Mouse (Mus musculus): ENCODE results near the gene Cpm. TPM values are rescaled to one million over a fixed set of nuclear protein-coding genes. Genes with fewer than 3 reads are reported as not detected.

Gene Cpm
- total and polyA plus RNA-seq, 3 experiments = 2.8 to 4.0 (median 3.5) TPM

DNA sequence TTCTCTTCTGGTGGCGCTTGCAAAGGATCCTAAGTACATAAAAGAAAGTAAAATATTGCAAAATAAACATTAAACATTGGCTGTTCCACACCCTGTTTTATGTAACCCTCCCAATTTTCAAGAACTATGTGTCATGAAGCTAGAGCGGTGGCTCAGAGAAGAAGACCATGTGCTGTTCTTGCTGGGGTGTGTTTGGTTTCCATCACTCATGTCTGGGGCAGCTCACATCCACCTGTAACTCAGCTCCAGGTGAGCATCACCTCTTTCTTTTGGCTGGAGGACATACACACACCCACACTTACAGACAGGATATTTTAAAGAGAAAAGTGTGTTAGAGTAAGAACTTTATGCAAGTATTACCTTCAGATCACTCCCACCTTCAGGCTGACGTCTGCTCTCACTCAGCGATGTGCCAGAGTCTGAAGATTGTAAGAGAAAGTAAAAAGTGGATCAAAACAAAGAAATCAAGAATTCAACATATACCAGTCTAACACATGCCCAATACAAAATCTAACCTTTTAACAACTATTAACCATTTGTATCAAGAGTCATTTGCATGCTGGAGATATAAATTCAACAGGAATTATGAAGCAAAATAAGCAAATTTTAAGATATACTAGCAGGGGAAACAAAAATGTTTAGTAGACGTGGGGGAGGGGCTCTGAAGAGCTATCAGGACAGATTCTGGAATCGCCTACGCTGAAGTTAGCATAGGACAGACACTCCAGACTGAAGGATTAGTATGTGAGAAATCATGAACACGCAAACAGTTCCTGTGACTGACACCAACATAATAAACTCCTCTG lies 66.9 kb downstream of the Cpm start:
- no peaks in the 10 kb centered on the region for H3K4me1 ChIP-seq (ENCODE audit: control insufficient read depth, insufficient read depth, low read length)
- no peaks in the 10 kb centered on the region for H3K27me3 ChIP-seq (ENCODE audit: control insufficient read depth, insufficient read depth, low read length)
- no peak for DNase-seq
- intact Hi-C loops (cut with DNase I) = loop anchor here (10.0 kb wide), 1 partner anchor 331 kb away; no protein-coding TSS in a partner anchor
- H3K4me3 ChIP-seq = no peak overlapping the region
- H3K27ac ChIP-seq = no peak overlapping the region
- peaks cover 20% of the 10 kb centered on the region for H3K36me3 ChIP-seq (ENCODE audit: control insufficient read depth, insufficient read depth, low read length)
- no peak overlapping the region for H3K9ac ChIP-seq (ENCODE audit: low read depth, low read length)
- no peaks in the 10 kb centered on the region for H3K79me2 ChIP-seq (replicated peaks; ENCODE audit: control insufficient read depth, insufficient read depth, low read length)
- TF ChIP-seq EP300 (IDR thresholded peaks at IDR 0.05; ENCODE audit: insufficient read depth, low read depth, low read length) (no peak), POLR2A (IDR thresholded peaks at IDR 0.05; ENCODE audit: insufficient read depth, low read depth, low read length) (no peak), CTCF (IDR thresholded peaks at IDR 0.05) (no peak)
- 88% methylated on average over 8 of the region's 8 CpGs for WGBS

DNA sequence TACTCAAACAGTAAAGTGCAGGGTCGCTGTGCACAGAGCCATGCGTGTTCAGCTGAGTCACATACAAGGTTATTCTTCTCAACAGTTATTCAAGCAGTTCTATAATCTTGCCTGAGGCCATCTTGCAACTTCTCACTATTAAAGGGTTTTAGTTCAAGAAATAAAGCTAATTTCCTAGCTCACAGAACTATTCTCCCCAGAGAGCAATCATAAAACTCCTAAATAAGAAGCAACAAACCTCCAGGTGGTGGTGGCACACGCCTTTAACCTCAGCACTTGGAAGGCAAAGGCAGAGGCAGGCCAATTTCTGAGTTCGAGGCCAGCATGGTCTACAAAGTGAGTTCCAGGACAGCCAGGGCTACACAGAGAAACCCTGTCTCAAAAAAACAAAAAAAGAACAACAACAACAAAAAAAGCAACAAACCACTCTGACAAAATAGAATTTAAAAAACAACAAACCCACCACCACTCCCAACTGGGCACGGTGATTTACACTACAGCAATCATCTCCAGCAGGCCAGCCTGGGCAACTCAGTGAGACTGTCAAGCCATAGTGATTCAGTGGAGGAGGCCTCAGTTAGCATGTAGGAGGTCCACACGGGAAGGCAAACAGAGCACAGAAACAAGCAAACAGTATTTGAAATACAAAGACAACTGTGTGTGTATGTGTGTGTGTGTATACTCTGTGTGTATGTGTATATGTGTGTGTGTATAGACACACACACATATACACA lies 67.7 kb downstream of the Cpm start:
- Histone ChIP-seq H3K27me3 (ENCODE audit: control insufficient read depth, insufficient read depth, low read length) (no peaks in the 10 kb centered on the region), H3K36me3 (ENCODE audit: control insufficient read depth, insufficient read depth, low read length) (peaks cover 20% of the 10 kb centered on the region), H3K4me3 (no peak overlapping the region), H3K4me1 (ENCODE audit: control insufficient read depth, insufficient read depth, low read length) (no peaks in the 10 kb centered on the region), H3K9ac (ENCODE audit: low read depth, low read length) (no peak overlapping the region), H3K27ac (no peak overlapping the region), H3K79me2 (replicated peaks; ENCODE audit: control insufficient read depth, insufficient read depth, low read length) (0 out of 2 replicates have a peak, but pooled peaks cover 2% of the 10 kb centered on the region)
- WGBS = 91% methylated on average over 6 of the region's 6 CpGs
- DNase-seq = no peak
- intact Hi-C loops (cut with DNase I) = loop anchor here (10.0 kb wide), 1 partner anchor 332 kb away; no protein-coding TSS in a partner anchor
- TF ChIP-seq CTCF (IDR thresholded peaks at IDR 0.05) (no peak), POLR2A (IDR thresholded peaks at IDR 0.05; ENCODE audit: insufficient read depth, low read depth, low read length) (no peak), EP300 (IDR thresholded peaks at IDR 0.05; ENCODE audit: insufficient read depth, low read depth, low read length) (no peak)

DNA sequence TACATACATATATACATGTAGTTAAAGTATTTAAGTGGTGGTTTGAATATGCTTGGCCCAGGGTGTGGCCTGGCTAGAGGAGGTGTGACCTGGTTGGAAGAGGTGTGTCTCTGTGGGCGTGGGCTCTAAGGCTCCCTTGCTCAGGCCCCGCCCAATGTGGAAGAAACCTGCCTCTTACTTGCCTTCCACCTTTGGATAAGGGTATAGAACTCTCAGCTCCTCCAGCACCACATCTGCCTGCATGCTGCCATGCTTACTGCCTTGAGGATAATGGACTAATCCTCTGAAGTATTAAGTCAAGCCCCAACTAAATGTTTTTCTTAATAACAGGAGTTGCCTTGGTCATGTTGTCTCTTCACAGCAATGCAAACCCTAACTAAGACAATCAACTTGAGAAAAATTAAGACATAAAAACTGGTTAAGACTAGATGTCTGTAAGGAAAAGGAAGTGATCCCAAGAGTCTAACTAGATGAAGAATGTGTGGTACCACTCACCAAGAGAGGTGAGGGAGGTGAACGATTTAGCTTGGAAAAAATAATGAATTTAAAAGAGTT lies 68.3 kb downstream of the Cpm start:
- no peak for DNase-seq
- intact Hi-C loops (cut with DNase I) = loop anchor here (10.0 kb wide), 1 partner anchor 333 kb away; no protein-coding TSS in a partner anchor
- Histone ChIP-seq H3K79me2 (replicated peaks; ENCODE audit: control insufficient read depth, insufficient read depth, low read length) (0 out of 2 replicates have a peak, but pooled peaks cover 2% of the 10 kb centered on the region), H3K36me3 (ENCODE audit: control insufficient read depth, insufficient read depth, low read length) (peaks cover 20% of the 10 kb centered on the region), H3K27ac (no peak overlapping the region), H3K4me3 (no peak overlapping the region), H3K27me3 (ENCODE audit: control insufficient read depth, insufficient read depth, low read length) (no peaks in the 10 kb centered on the region), H3K4me1 (ENCODE audit: control insufficient read depth, insufficient read depth, low read length) (no peaks in the 10 kb centered on the region), H3K9ac (ENCODE audit: low read depth, low read length) (no peak overlapping the region)
- TF ChIP-seq CTCF (IDR thresholded peaks at IDR 0.05) (no peak), POLR2A (IDR thresholded peaks at IDR 0.05; ENCODE audit: insufficient read depth, low read depth, low read length) (no peak)
- WGBS = 95% methylated on average over 3 of the region's 3 CpGs

GRCm38 (mm10) chr10:117698313-117699138 lies 69.2 kb downstream of the Cpm start:
- no peak for DNase-seq
- Histone ChIP-seq H3K27ac (no peak overlapping the region), H3K4me1 (ENCODE audit: control insufficient read depth, insufficient read depth, low read length) (no peaks in the 10 kb centered on the region), H3K79me2 (replicated peaks; ENCODE audit: control insufficient read depth, insufficient read depth, low read length) (0 out of 2 replicates have a peak, but pooled peaks cover 3% of the 10 kb centered on the region), H3K9ac (ENCODE audit: low read depth, low read length) (no peak overlapping the region), H3K27me3 (ENCODE audit: control insufficient read depth, insufficient read depth, low read length) (no peaks in the 10 kb centered on the region), H3K4me3 (no peak overlapping the region), H3K36me3 (ENCODE audit: control insufficient read depth, insufficient read depth, low read length) (peaks cover 27% of the 10 kb centered on the region)
- WGBS = 96% methylated on average over 10 of the region's 10 CpGs
- TF ChIP-seq EP300 (IDR thresholded peaks at IDR 0.05; ENCODE audit: insufficient read depth, low read depth, low read length) (no peak), CTCF (IDR thresholded peaks at IDR 0.05) (no peak), POLR2A (IDR thresholded peaks at IDR 0.05; ENCODE audit: insufficient read depth, low read depth, low read length) (no peak)
- intact Hi-C loops (cut with DNase I) = loop anchor here (10.0 kb wide), 1 partner anchor 334 kb away; no protein-coding TSS in a partner anchor

GRCm38 (mm10) chr10:117699914-117700313 lies 70.6 kb downstream of the Cpm start:
- peaks cover 25% of the 10 kb centered on the region for H3K36me3 ChIP-seq (ENCODE audit: control insufficient read depth, insufficient read depth, low read length)
- no peaks in the 10 kb centered on the region for H3K4me1 ChIP-seq (ENCODE audit: control insufficient read depth, insufficient read depth, low read length)
- DNase-seq = no peak
- intact Hi-C loops (cut with DNase I) = loop anchor here (10.0 kb wide), 1 partner anchor 335 kb away; no protein-coding TSS in a partner anchor
- TF ChIP-seq POLR2A (IDR thresholded peaks at IDR 0.05; ENCODE audit: insufficient read depth, low read depth, low read length) (no peak), CTCF (IDR thresholded peaks at IDR 0.05) (no peak), EP300 (IDR thresholded peaks at IDR 0.05; ENCODE audit: insufficient read depth, low read depth, low read length) (no peak)
- no peaks in the 10 kb centered on the region for H3K27me3 ChIP-seq (ENCODE audit: control insufficient read depth, insufficient read depth, low read length)
- WGBS = 95% methylated on average over 4 of the region's 4 CpGs
- no peak overlapping the region for H3K27ac ChIP-seq
- no peak overlapping the region for H3K9ac ChIP-seq (ENCODE audit: low read depth, low read length)
- no peak overlapping the region for H3K4me3 ChIP-seq
- 0 out of 2 replicates have a peak, but pooled peaks cover 3% of the 10 kb centered on the region for H3K79me2 ChIP-seq (replicated peaks; ENCODE audit: control insufficient read depth, insufficient read depth, low read length)

Data from heart, adult 2 months (tissue).